Mouse (Mus musculus): Measurements from ENCODE around the gene Igfbp1. TPM values are rescaled to one million over a fixed set of nuclear protein-coding genes. Genes with fewer than 3 reads are reported as not detected.

The Igfbp1 gene
- polyA plus RNA-seq, 1 experiment: 0.08 TPM

DNA sequence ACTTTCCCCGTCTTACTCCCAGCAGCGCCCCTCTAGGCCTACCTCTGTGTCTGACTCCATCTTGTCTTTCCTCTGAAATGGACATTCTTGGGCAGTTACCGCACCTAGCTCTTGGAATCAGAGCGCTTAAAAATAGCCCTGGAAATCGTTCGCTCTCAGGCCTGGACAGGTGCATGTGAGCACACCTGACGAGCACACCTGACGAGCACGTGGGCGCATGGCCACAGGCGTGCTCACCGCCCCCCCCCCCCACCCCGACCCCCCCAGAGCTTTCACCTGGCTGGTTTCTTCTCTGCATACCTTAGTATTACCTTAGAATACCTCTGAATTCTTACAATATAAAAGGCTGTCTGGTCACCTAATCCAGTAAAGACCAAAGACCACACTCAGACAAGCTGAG lies 9.1 kb upstream of the Igfbp1 start, which contains the start of gene Gm11985:
TSS of gene Gm11985 (minus strand) at position 101 of the 400 bp plus-strand sequence.
- no peak for TF ChIP-seq GATA1 (IDR thresholded peaks at IDR 0.05; ENCODE audit: low read length)
- TF ChIP-seq TAL1 (IDR thresholded peaks at IDR 0.05; ENCODE audit: low read length): no peak
- no peaks in the 10 kb centered on the region; the same call in 1 of the 2 replicates for H3K9me3 ChIP-seq (ENCODE audit: control insufficient read depth, low read length)
- H3K4me3 ChIP-seq (replicated peaks): no peak within 1 kb of the TSS
- no peaks in the 10 kb centered on the region for H3K4me1 ChIP-seq (ENCODE audit: control insufficient read depth)
- no peaks in the 10 kb centered on the region for H3K27me3 ChIP-seq (ENCODE audit: control insufficient read depth)
- no peaks in the 10 kb centered on the region for H3K36me3 ChIP-seq (ENCODE audit: control insufficient read depth)

GRCm38 (mm10) chr11:7192710-7193109 lies 4.9 kb upstream of the Igfbp1 start:
- Histone ChIP-seq H3K4me3 (replicated peaks) (no peak overlapping the region), H3K36me3 (ENCODE audit: control insufficient read depth) (no peaks in the 10 kb centered on the region), H3K4me1 (ENCODE audit: control insufficient read depth) (no peaks in the 10 kb centered on the region), H3K9me3 (ENCODE audit: control insufficient read depth, low read length) (peaks cover 2% of the 10 kb centered on the region; the same call in 1 of the 2 replicates), H3K27me3 (ENCODE audit: control insufficient read depth) (no peaks in the 10 kb centered on the region)
- TF ChIP-seq TAL1 (IDR thresholded peaks at IDR 0.05; ENCODE audit: low read length) (no peak), GATA1 (IDR thresholded peaks at IDR 0.05; ENCODE audit: low read length) (no peak)

- TF ChIP-seq TAL1 (IDR thresholded peaks at IDR 0.05; ENCODE audit: low read length) (no peak), GATA1 (IDR thresholded peaks at IDR 0.05; ENCODE audit: low read length) (no peak)
- H3K9me3 ChIP-seq (ENCODE audit: control insufficient read depth, low read length): peaks cover 2% of the 10 kb centered on the region; the same call in 1 of the 2 replicates
- no peaks in the 10 kb centered on the region for H3K4me1 ChIP-seq (ENCODE audit: control insufficient read depth)
- H3K27me3 ChIP-seq (ENCODE audit: control insufficient read depth): no peaks in the 10 kb centered on the region
- H3K36me3 ChIP-seq (ENCODE audit: control insufficient read depth): no peaks in the 10 kb centered on the region
- no peak overlapping the region for H3K4me3 ChIP-seq (replicated peaks)
Measured at GRCm38 (mm10) chr11:7193134-7193533, 4.4 kb upstream of the Igfbp1 start.

DNA sequence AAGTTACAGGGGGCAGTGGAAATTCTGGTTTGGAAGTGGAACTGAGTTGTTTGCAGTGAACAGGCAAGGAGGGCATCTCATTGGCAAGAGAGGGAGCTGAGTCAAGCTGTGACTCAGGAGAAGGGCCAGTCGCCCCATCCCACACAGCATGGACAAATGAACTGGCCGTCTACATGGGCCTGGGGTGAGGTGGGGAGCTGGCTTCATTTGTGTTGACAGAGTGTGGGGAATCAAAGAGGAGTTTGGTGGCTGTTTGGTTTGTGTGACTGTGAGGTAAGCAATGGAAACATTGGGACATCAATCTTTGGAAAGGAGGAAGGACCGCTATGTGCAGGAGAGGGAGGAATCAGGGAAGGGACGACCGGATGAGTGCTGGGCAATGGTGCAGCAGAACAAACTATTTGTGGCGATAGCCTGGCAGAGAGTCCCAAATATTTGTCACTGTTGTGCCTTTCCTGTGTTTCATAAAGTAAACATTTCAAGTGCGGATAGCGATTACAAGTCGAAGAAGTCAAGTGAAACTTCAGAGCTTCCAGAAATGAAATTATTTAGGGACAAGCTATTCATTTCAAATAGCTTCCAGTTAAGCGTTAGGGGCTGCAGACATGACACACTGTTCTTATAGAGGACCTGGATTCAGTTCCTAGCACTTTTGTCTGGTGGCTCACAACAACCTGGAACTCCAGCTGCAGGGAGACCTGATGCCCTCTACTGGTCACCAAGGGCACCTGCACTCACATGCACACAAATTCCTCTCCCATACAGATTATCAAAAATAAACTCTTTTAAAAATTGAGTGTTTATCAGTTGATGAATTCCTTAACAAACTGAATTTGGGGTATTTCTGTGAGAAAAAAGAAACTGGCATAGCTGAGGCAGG lies 2.9 kb upstream of the Igfbp1 start:
- H3K9me3 ChIP-seq (ENCODE audit: control insufficient read depth, low read length): peaks cover 2% of the 10 kb centered on the region; the same call in 1 of the 2 replicates
- no peaks in the 10 kb centered on the region for H3K36me3 ChIP-seq (ENCODE audit: control insufficient read depth)
- no peaks in the 10 kb centered on the region for H3K4me1 ChIP-seq (ENCODE audit: control insufficient read depth)
- TF ChIP-seq GATA1 (IDR thresholded peaks at IDR 0.05; ENCODE audit: low read length): no peak
- TF ChIP-seq TAL1 (IDR thresholded peaks at IDR 0.05; ENCODE audit: low read length): no peak
- no peaks in the 10 kb centered on the region for H3K27me3 ChIP-seq (ENCODE audit: control insufficient read depth)
- no peak overlapping the region for H3K4me3 ChIP-seq (replicated peaks)

DNA sequence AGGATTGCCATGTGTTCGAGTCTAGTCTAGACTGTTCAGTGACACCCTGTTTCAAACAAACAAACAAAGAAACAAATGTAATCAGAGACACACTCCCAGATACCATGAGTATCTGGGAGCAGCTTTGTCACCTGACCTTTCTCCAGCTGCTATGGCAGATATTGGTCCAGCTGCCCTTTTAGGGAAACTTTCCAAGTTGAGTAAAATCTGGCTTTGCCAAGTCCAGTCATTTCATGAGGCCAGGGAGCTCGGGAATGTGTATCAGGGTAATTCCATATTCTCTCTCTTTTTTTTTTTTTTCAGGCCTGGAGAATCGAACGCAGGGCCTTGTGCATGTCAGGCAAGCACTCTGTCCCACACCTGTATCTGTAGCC lies 2.3 kb upstream of the Igfbp1 start:
- Histone ChIP-seq H3K36me3 (ENCODE audit: control insufficient read depth) (no peaks in the 10 kb centered on the region), H3K4me1 (ENCODE audit: control insufficient read depth) (no peaks in the 10 kb centered on the region), H3K4me3 (replicated peaks) (no peak overlapping the region), H3K27me3 (ENCODE audit: control insufficient read depth) (no peaks in the 10 kb centered on the region), H3K9me3 (ENCODE audit: control insufficient read depth, low read length) (peaks cover 2% of the 10 kb centered on the region; the same call in 1 of the 2 replicates)
- TF ChIP-seq TAL1 (IDR thresholded peaks at IDR 0.05; ENCODE audit: low read length): no peak
- no peak for TF ChIP-seq GATA1 (IDR thresholded peaks at IDR 0.05; ENCODE audit: low read length)

DNA sequence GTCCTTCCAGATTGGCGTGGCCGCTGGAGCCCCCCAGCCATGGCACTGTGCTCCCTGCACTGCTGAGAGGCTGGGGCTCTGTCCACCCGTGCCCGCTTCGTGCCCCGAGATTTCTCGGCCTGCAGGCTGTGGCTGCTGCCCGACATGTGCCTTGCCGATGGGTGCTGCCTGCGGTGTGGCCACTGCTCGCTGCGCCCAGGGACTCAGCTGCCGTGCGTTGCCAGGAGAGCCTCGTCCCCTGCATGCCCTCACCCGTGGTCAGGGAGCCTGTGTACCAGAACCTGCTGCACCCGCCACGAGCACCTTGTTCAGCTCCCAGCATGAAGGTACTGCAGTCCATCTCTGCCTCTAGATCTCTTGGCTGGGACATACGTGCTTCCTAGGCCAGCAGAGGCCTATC lies 424 bp downstream of the Igfbp1 start:
- TF ChIP-seq TAL1 (IDR thresholded peaks at IDR 0.05; ENCODE audit: low read length) (no peak), GATA1 (IDR thresholded peaks at IDR 0.05; ENCODE audit: low read length) (no peak)
- Histone ChIP-seq H3K36me3 (ENCODE audit: control insufficient read depth) (no peaks in the 10 kb centered on the region; the same call in 1 of the 2 replicates), H3K4me1 (ENCODE audit: control insufficient read depth) (no peaks in the 10 kb centered on the region), H3K4me3 (replicated peaks) (peak overlapping the region; percentile 58), H3K27me3 (ENCODE audit: control insufficient read depth) (no peaks in the 10 kb centered on the region), H3K9me3 (ENCODE audit: control insufficient read depth, low read length) (peaks cover 2% of the 10 kb centered on the region; the same call in 1 of the 2 replicates)

DNA sequence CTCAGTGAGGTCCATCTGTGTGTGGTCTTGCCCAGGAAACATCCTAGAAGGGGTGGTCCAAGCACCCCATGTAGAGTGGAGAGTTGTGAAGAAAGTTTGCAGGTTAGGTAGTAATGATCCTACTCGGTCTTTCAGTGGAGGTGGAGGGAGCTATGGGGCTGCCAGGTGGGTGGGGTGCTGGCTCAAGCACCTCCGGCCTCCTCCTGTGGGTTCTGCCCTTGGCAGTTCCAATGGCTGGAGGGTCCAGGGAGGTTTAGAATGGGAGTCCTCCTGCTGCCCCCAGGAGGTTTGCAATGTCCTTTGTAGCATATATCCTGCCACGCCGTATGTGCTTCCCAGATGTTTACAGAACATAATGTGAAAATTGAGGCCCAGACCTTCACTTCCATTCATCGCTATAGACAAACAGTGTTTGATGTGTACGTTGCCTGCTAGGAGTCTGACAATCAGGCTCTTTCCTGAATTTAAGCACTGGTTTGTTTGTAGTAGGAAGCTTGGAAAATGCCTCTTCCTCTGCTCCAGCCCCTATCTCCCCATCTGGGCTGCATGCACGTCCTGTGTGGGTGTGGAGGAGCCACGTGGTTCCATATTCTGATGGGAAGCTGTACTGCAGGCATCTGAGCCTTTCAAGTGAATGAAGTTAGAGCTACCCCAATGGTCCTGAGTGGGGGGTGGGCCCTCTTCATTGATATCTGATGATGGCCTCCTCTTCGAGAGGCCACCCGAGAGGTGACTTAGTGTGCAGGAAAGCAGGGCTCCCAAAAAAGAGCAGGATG lies 1.1 kb downstream of the Igfbp1 start:
- Histone ChIP-seq H3K4me1 (ENCODE audit: control insufficient read depth) (no peaks in the 10 kb centered on the region), H3K27me3 (ENCODE audit: control insufficient read depth) (no peaks in the 10 kb centered on the region), H3K9me3 (ENCODE audit: control insufficient read depth, low read length) (peaks cover 2% of the 10 kb centered on the region; the same call in 1 of the 2 replicates), H3K4me3 (replicated peaks) (peak overlapping the region; percentile 58), H3K36me3 (ENCODE audit: control insufficient read depth) (no peaks in the 10 kb centered on the region; the same call in 1 of the 2 replicates)
- TF ChIP-seq TAL1 (IDR thresholded peaks at IDR 0.05; ENCODE audit: low read length) (no peak), GATA1 (IDR thresholded peaks at IDR 0.05; ENCODE audit: low read length) (no peak)

GRCm38 (mm10) chr11:7199736-7200392 lies 2.3 kb downstream of the Igfbp1 start:
- H3K36me3 ChIP-seq (ENCODE audit: control insufficient read depth): no peaks in the 10 kb centered on the region; the same call in 1 of the 2 replicates
- no peaks in the 10 kb centered on the region for H3K9me3 ChIP-seq (ENCODE audit: control insufficient read depth, low read length)
- H3K27me3 ChIP-seq (ENCODE audit: control insufficient read depth): no peaks in the 10 kb centered on the region
- no peaks in the 10 kb centered on the region for H3K4me1 ChIP-seq (ENCODE audit: control insufficient read depth)
- TF ChIP-seq GATA1 (IDR thresholded peaks at IDR 0.05; ENCODE audit: low read length) (no peak), TAL1 (IDR thresholded peaks at IDR 0.05; ENCODE audit: low read length) (no peak)
- no peak overlapping the region for H3K4me3 ChIP-seq (replicated peaks)

All from erythroblast, embryonic 14.5 days (primary cell).